16 mouse cellular contexts compared by ENCODE assay signal in the genomic region with DNA sequence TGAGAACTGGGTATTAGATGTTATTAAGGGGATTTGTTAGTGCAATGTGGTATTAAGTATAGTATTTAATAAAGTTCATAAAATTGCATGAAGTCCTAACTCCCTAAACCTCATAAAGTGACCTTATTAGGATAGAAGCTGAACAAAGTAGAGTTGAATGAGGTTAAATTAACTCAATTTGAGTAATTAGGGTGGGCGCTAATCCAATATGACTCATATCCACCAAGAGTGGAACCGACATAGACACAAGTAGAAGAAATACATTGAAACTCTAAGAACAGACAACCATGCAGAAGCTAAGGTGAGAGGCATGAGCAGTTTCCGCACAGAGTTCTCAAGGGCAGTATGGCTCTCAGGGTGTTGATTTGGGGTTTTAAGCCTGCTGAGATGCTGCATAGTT.
"Had no signal": no experiment of that assay in that cellular context is flagged by ENCODE, and none has a peak within 500 bp of the region (broad histone marks: within the 10 kb centered on the region; RNA-seq: fewer than 3 reads in every experiment).

No protein-coding gene starts in this region.

- H3K27me3 ChIP-seq: neural tube, embryonic 13.5 days; neural tube, embryonic 15.5 days; stomach, embryonic 15.5 days had no signal

- H3K4me3 ChIP-seq: neural tube, embryonic 13.5 days; neural tube, embryonic 15.5 days; stomach, embryonic 15.5 days had no signal

- H3K9ac ChIP-seq: neural tube, embryonic 13.5 days; neural tube, embryonic 15.5 days; stomach, embryonic 15.5 days had no signal

- H3K4me2 ChIP-seq: neural tube, embryonic 13.5 days; neural tube, embryonic 15.5 days; stomach, embryonic 15.5 days had no signal

- H3K36me3 ChIP-seq: neural tube, embryonic 13.5 days; neural tube, embryonic 15.5 days; stomach, embryonic 15.5 days had no signal

- H3K27ac ChIP-seq: neural tube, embryonic 13.5 days; neural tube, embryonic 15.5 days; stomach, embryonic 15.5 days; stomach, postnatal 0 days had no signal

- DNase-seq: retina, postnatal 1 day; right cerebral cortex, adult 18-20 months; right cerebral cortex, postnatal 14 days; right cerebral cortex, postnatal 25 days; right cerebral cortex, postnatal 4 days; spleen, adult 18-20 months; thymus, adult 18-20 months; thymus, adult 2 months; thymus, postnatal 14 days; thymus, postnatal 25 days; thymus, postnatal 36 days; thymus, postnatal 4 days had no signal

- H3K9me3 ChIP-seq: stomach, embryonic 15.5 days had no signal

- H3K4me1 ChIP-seq: neural tube, embryonic 13.5 days; neural tube, embryonic 15.5 days; stomach, embryonic 15.5 days had no signal
